Mouse (Mus musculus) right cerebral cortex, adult 18-20 months (tissue): Measurements from ENCODE around the gene Gpx4.

Source experiments
- DNase-seq: peaks from one replicate; pipeline ENCODE4 v3.0.0; 2022; ENCODE audit warnings: mixed read lengths

The Gpx4 gene

DNA sequence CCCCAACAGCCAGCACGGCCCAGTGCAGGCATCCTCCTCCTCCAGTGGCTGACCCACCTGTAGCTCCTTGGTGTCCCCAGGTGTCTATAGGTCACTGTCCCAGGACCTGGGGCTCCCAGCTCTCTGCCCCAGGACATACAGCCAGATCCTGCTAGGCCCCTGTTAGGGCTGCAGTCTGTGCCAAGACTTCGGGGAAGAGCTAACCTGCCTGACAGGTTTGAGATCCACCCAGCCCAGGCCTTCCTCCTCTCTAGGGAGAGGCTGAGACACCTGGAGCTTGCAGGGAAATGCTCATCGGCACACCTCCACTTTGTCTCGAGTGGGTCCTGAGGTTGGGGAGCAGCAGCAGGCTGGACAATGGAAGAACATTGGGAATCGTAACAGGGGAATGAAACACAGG lies 59.0 kb downstream of the Gpx4 start:
- no peak for DNase-seq
